Mouse (Mus musculus) kidney, adult 2 months (tissue): Measurements from ENCODE around the gene Apod.

Source experiments
- CTCF ChIP-seq: fragments of 200-500 bp; conservative IDR thresholded peaks from 2 replicates; pipeline ENCODE4 v1.5.1; 2011; ENCODE audit warnings: low read depth, mild to moderate bottlenecking, control low read depth, low read length, moderate library complexity, mixed read lengths; ENCODE audit not compliant: insufficient read depth, insufficient read length
- POLR2A ChIP-seq: fragments of 200-500 bp; IDR thresholded peaks from one replicate; pipeline ENCODE4 v1.6.1; 2011; ENCODE audit warnings: low read depth, low read length, control low read depth

GRCm38 (mm10) chr16:31363685-31364436, 49.3 kb upstream of the Apod start:
- TF ChIP-seq POLR2A (no peak), CTCF (no peak)
